Mouse (Mus musculus): ENCODE measurements around the gene Tfip11. TPM values are rescaled to one million over a fixed set of nuclear protein-coding genes. Genes with fewer than 3 reads are reported as not detected.

Gene Tfip11
- polyA plus RNA-seq, 1 experiment from 2014 or later = 26.4 TPM

- peaks cover 58% of the 10 kb centered on the region for H3K36me3 ChIP-seq
These were observed 13.1 kb downstream of the Tfip11 start for GRCm38 (mm10) chr5:112339215-112339614.

GRCm38 (mm10) chr5:112342463-112343204, 16.5 kb downstream of the Tfip11 start, which contains the start of the genes Srrd and Hps4:
Gene Srrd, minus strand, starts transcription at chr5:112343040.
Gene Hps4, plus strand, starts transcription at chr5:112343083.
- H3K9me3 ChIP-seq = no peaks in the 10 kb centered on the region
- peaks cover 28% of the 10 kb centered on the region for H3K4me1 ChIP-seq
- peak; percentile 87 for DNase-seq (ENCODE audit: low spot score)
- 2% methylated on average over 64 of the region's 64 CpGs for WGBS
- H3K27ac ChIP-seq = peak within 1 kb of the TSS; percentile 96
- peaks cover 40% of the 10 kb centered on the region for H3K36me3 ChIP-seq
- H3K27me3 ChIP-seq (ENCODE audit: insufficient read depth, poor library complexity, severe bottlenecking) = no peaks in the 10 kb centered on the region
- peak within 1 kb of the TSS; percentile 97 for H3K4me3 ChIP-seq

More at GRCm38 (mm10) chr5:112339215-112339614, 13.1 kb downstream of the Tfip11 start:
- DNase-seq (ENCODE audit: low spot score) = no peak
- Histone ChIP-seq H3K4me1 (peaks cover 15% of the 10 kb centered on the region), H3K4me3 (no peak overlapping the region), H3K27me3 (ENCODE audit: insufficient read depth, poor library complexity, severe bottlenecking) (no peaks in the 10 kb centered on the region), H3K27ac (no peak overlapping the region), H3K9me3 (no peaks in the 10 kb centered on the region)
- 79% methylated on average over 7 of the region's 7 CpGs for WGBS

- Histone ChIP-seq H3K4me3 (peak overlapping the region; percentile 97), H3K4me1 (peaks cover 28% of the 10 kb centered on the region), H3K36me3 (peaks cover 40% of the 10 kb centered on the region), H3K9me3 (no peaks in the 10 kb centered on the region), H3K27me3 (ENCODE audit: insufficient read depth, poor library complexity, severe bottlenecking) (no peaks in the 10 kb centered on the region), H3K27ac (peak overlapping the region; percentile 96)
- WGBS = 0% methylated on average over 24 of the region's 24 CpGs
- DNase-seq (ENCODE audit: low spot score) = no peak
These were observed 17.0 kb downstream of the Tfip11 start for GRCm38 (mm10) chr5:112343205-112343595.

GRCm38 (mm10) chr5:112344092-112344960, 18.2 kb downstream of the Tfip11 start:
- Histone ChIP-seq H3K36me3 (peaks cover 36% of the 10 kb centered on the region), H3K9me3 (no peaks in the 10 kb centered on the region), H3K4me3 (no peak overlapping the region), H3K27ac (no peak overlapping the region), H3K27me3 (ENCODE audit: insufficient read depth, poor library complexity, severe bottlenecking) (no peaks in the 10 kb centered on the region), H3K4me1 (peaks cover 28% of the 10 kb centered on the region)
- WGBS = 77% methylated on average over 6 of the region's 6 CpGs
- DNase-seq (ENCODE audit: low spot score) = no peak

GRCm38 (mm10) chr5:112346211-112346965, 20.2 kb downstream of the Tfip11 start:
- WGBS = 83% methylated on average over 16 of the region's 16 CpGs
- H3K36me3 ChIP-seq = peaks cover 47% of the 10 kb centered on the region
- H3K27me3 ChIP-seq (ENCODE audit: insufficient read depth, poor library complexity, severe bottlenecking) = no peaks in the 10 kb centered on the region
- no peak overlapping the region for H3K27ac ChIP-seq
- no peaks in the 10 kb centered on the region for H3K9me3 ChIP-seq
- peaks cover 28% of the 10 kb centered on the region for H3K4me1 ChIP-seq
- DNase-seq (ENCODE audit: low spot score) = no peak
- no peak overlapping the region for H3K4me3 ChIP-seq

- H3K9me3 ChIP-seq = no peaks in the 10 kb centered on the region
- H3K4me1 ChIP-seq = peaks cover 13% of the 10 kb centered on the region
- WGBS = 89% methylated on average over 8 of the region's 8 CpGs
- H3K27ac ChIP-seq = no peak overlapping the region
- no peak for DNase-seq (ENCODE audit: low spot score)
- H3K4me3 ChIP-seq = no peak overlapping the region
- peaks cover 62% of the 10 kb centered on the region for H3K36me3 ChIP-seq
- peaks cover 1% of the 10 kb centered on the region; the same call in 1 of the 2 replicates for H3K27me3 ChIP-seq (ENCODE audit: insufficient read depth, poor library complexity, severe bottlenecking)
These were observed 23.0 kb downstream of the Tfip11 start for GRCm38 (mm10) chr5:112349169-112349568.

GRCm38 (mm10) chr5:112355493-112355892, 29.3 kb downstream of the Tfip11 start:
- H3K9me3 ChIP-seq = no peaks in the 10 kb centered on the region
- WGBS = 78% methylated on average over 6 of the region's 6 CpGs
- peaks cover 49% of the 10 kb centered on the region for H3K27me3 ChIP-seq (ENCODE audit: insufficient read depth, poor library complexity, severe bottlenecking)
- peaks cover 60% of the 10 kb centered on the region for H3K36me3 ChIP-seq
- H3K4me3 ChIP-seq = no peak overlapping the region
- H3K27ac ChIP-seq = no peak overlapping the region
- H3K4me1 ChIP-seq = peaks cover 12% of the 10 kb centered on the region
- no peak for DNase-seq (ENCODE audit: low spot score)

- Histone ChIP-seq H3K27me3 (ENCODE audit: insufficient read depth, poor library complexity, severe bottlenecking) (peaks cover 49% of the 10 kb centered on the region), H3K4me1 (peaks cover 12% of the 10 kb centered on the region), H3K27ac (no peak within 1 kb of the TSS), H3K4me3 (no peak within 1 kb of the TSS), H3K9me3 (no peaks in the 10 kb centered on the region), H3K36me3 (peaks cover 56% of the 10 kb centered on the region)
- WGBS = 61% methylated on average over 13 of the region's 13 CpGs
- no peak for DNase-seq (ENCODE audit: low spot score)
These were observed 29.8 kb downstream of the Tfip11 start, which contains the start of gene Gm6583 for GRCm38 (mm10) chr5:112355910-112356309. Gene Gm6583, minus strand, starts transcription at chr5:112356033.

- Histone ChIP-seq H3K9me3 (no peaks in the 10 kb centered on the region), H3K27me3 (ENCODE audit: insufficient read depth, poor library complexity, severe bottlenecking) (peaks cover 49% of the 10 kb centered on the region), H3K27ac (no peak overlapping the region), H3K4me1 (peaks cover 12% of the 10 kb centered on the region), H3K4me3 (no peak overlapping the region), H3K36me3 (peaks cover 52% of the 10 kb centered on the region)
- no peak for DNase-seq (ENCODE audit: low spot score)
- 79% methylated on average over 9 of the region's 9 CpGs for WGBS
These were observed 30.2 kb downstream of the Tfip11 start for GRCm38 (mm10) chr5:112356322-112356721.

GRCm38 (mm10) chr5:112359520-112359919, 33.4 kb downstream of the Tfip11 start:
- 53% methylated on average over 4 of the region's 4 CpGs for whole genome bisulfite sequencing

GRCm38 (mm10) chr5:112360077-112360476, 33.9 kb downstream of the Tfip11 start:
- H3K27me3 ChIP-seq (ENCODE audit: insufficient read depth, poor library complexity, severe bottlenecking) = peaks cover 65% of the 10 kb centered on the region
- DNase-seq (ENCODE audit: low spot score) = no peak
- no peaks in the 10 kb centered on the region for H3K9me3 ChIP-seq
- 88% methylated on average over 3 of the region's 3 CpGs for WGBS
- H3K36me3 ChIP-seq = peaks cover 57% of the 10 kb centered on the region
- no peak overlapping the region for H3K4me3 ChIP-seq
- peak overlapping the region; percentile 49; the same call in 1 of the 2 replicates for H3K27ac ChIP-seq
- H3K4me1 ChIP-seq = peaks cover 12% of the 10 kb centered on the region

More at GRCm38 (mm10) chr5:112359520-112359919, 33.4 kb downstream of the Tfip11 start:
- Histone ChIP-seq H3K27me3 (ENCODE audit: insufficient read depth, poor library complexity, severe bottlenecking) (peaks cover 65% of the 10 kb centered on the region), H3K4me1 (peaks cover 12% of the 10 kb centered on the region), H3K9me3 (no peaks in the 10 kb centered on the region), H3K4me3 (no peak overlapping the region), H3K27ac (peak overlapping the region; percentile 49; the same call in 1 of the 2 replicates), H3K36me3 (peaks cover 57% of the 10 kb centered on the region)
- DNase-seq (ENCODE audit: low spot score) = peak; percentile 85

- no peaks in the 10 kb centered on the region for H3K9me3 ChIP-seq
- H3K27me3 ChIP-seq (ENCODE audit: insufficient read depth, poor library complexity, severe bottlenecking) = peaks cover 43% of the 10 kb centered on the region
- no peak overlapping the region for H3K4me3 ChIP-seq
- peaks cover 58% of the 10 kb centered on the region for H3K36me3 ChIP-seq
- no peak overlapping the region for H3K27ac ChIP-seq
- peaks cover 6% of the 10 kb centered on the region; the same call in 1 of the 2 replicates for H3K4me1 ChIP-seq
- WGBS = 71% methylated on average over 10 of the region's 10 CpGs
- DNase-seq (ENCODE audit: low spot score) = no peak
These were observed 38.1 kb downstream of the Tfip11 start for GRCm38 (mm10) chr5:112364184-112364797.
